8 mouse cellular contexts compared by ENCODE assay signal in genomic region chr2:151605437-151605987, GRCm38 (mm10). TPM values are rescaled to one million over a fixed set of nuclear protein-coding genes. Genes with fewer than 3 reads are reported as not detected.
DNase-seq lines count a peak whose midpoint lies in the region; ATAC-seq lines count a peak whose summit lies in the region.

No protein-coding gene starts in this region.

- H3K27ac ChIP-seq in embryonic facial prominence, embryonic 12.5 days: no peak overlapping the region
- peak overlapping the region; percentile 53; the same call in 1 of the 2 replicates for H3K27ac ChIP-seq in hindbrain, embryonic 10.5 days
- 0 out of 2 replicates have a peak overlapping the region, but pooled peaks have one; percentile 45 for H3K27ac ChIP-seq in limb, embryonic 11.5 days (replicated peaks; ENCODE audit: low read depth, low read length)
- 0 out of 2 replicates have a peak overlapping the region, but pooled peaks have one; percentile 22 for H3K27ac ChIP-seq in neural tube, embryonic 14.5 days (ENCODE audit: low read depth, low read length)

- 36% methylated on average over 11 of the region's 11 CpGs for WGBS in embryonic facial prominence, embryonic 12.5 days
- 53% methylated on average over 11 of the region's 11 CpGs for WGBS in hindbrain, embryonic 10.5 days
- WGBS in limb, embryonic 11.5 days: 51% methylated on average over 9 of the region's 11 CpGs
- WGBS in neural tube, embryonic 14.5 days: 39% methylated on average over 11 of the region's 11 CpGs

- no peak for ATAC-seq in embryonic facial prominence, embryonic 12.5 days (ENCODE audit: insufficient number of reproducible peaks, insufficient read depth, low FRiP score, low TSS enrichment)
- ATAC-seq in limb, embryonic 11.5 days (ENCODE audit: insufficient number of reproducible peaks, low FRiP score, low TSS enrichment, low read depth): peak; percentile 86
- ATAC-seq in neural tube, embryonic 14.5 days (ENCODE audit: low read depth): peak; percentile 63

- no peak overlapping the region for H3K4me3 ChIP-seq in embryonic facial prominence, embryonic 12.5 days
- H3K4me3 ChIP-seq in hindbrain, embryonic 10.5 days: no peak overlapping the region
- H3K4me3 ChIP-seq in limb, embryonic 11.5 days (ENCODE audit: low read depth, low read length): no peak overlapping the region
- no peak overlapping the region for H3K4me3 ChIP-seq in neural tube, embryonic 14.5 days (ENCODE audit: low read depth, low read length)

- 0 out of 2 replicates have a peak, but pooled peaks cover 10% of the 10 kb centered on the region for H3K4me1 ChIP-seq in embryonic facial prominence, embryonic 12.5 days
- H3K4me1 ChIP-seq in hindbrain, embryonic 10.5 days (replicated peaks): peaks cover 54% of the 10 kb centered on the region
- 0 out of 2 replicates have a peak, but pooled peaks cover 3% of the 10 kb centered on the region for H3K4me1 ChIP-seq in limb, embryonic 11.5 days (ENCODE audit: control insufficient read depth, insufficient read depth, low read length)
- peaks cover 29% of the 10 kb centered on the region for H3K4me1 ChIP-seq in neural tube, embryonic 14.5 days (ENCODE audit: control insufficient read depth, insufficient read depth, low read length)

- 0 out of 2 replicates have a peak overlapping the region, but pooled peaks have one; percentile 4 for H3K4me2 ChIP-seq in embryonic facial prominence, embryonic 12.5 days (replicated peaks)
- H3K4me2 ChIP-seq in limb, embryonic 11.5 days (ENCODE audit: low read depth, severe bottlenecking): 0 out of 2 replicates have a peak overlapping the region, but pooled peaks have one; percentile 5
- no peak overlapping the region for H3K4me2 ChIP-seq in neural tube, embryonic 14.5 days (ENCODE audit: low read depth, low read length)

- H3K9ac ChIP-seq in embryonic facial prominence, embryonic 12.5 days: no peak overlapping the region
- H3K9ac ChIP-seq in limb, embryonic 11.5 days (ENCODE audit: low read length): no peak overlapping the region
- H3K9ac ChIP-seq in neural tube, embryonic 14.5 days (replicated peaks; ENCODE audit: low read depth, low read length): no peak overlapping the region

- H3K36me3 ChIP-seq in embryonic facial prominence, embryonic 12.5 days: no peaks in the 10 kb centered on the region
- no peaks in the 10 kb centered on the region for H3K36me3 ChIP-seq in hindbrain, embryonic 10.5 days
- H3K36me3 ChIP-seq in limb, embryonic 11.5 days (ENCODE audit: control insufficient read depth, insufficient read depth, low read length): no peaks in the 10 kb centered on the region
- H3K36me3 ChIP-seq in neural tube, embryonic 14.5 days (ENCODE audit: control insufficient read depth, insufficient read depth, low read length): no peaks in the 10 kb centered on the region

- no peaks in the 10 kb centered on the region for H3K27me3 ChIP-seq in embryonic facial prominence, embryonic 12.5 days
- H3K27me3 ChIP-seq in hindbrain, embryonic 10.5 days (ENCODE audit: insufficient read depth, poor library complexity, severe bottlenecking): no peaks in the 10 kb centered on the region
- H3K27me3 ChIP-seq in limb, embryonic 11.5 days (ENCODE audit: control insufficient read depth, insufficient read depth, low read length): no peaks in the 10 kb centered on the region
- H3K27me3 ChIP-seq in neural tube, embryonic 14.5 days (ENCODE audit: control insufficient read depth, insufficient read depth, low read length): no peaks in the 10 kb centered on the region

- no peaks in the 10 kb centered on the region for H3K9me3 ChIP-seq in embryonic facial prominence, embryonic 12.5 days
- H3K9me3 ChIP-seq in hindbrain, embryonic 10.5 days: no peaks in the 10 kb centered on the region
- H3K9me3 ChIP-seq in limb, embryonic 11.5 days (ENCODE audit: control insufficient read depth, low read length): no peaks in the 10 kb centered on the region
- H3K9me3 ChIP-seq in neural tube, embryonic 14.5 days (ENCODE audit: control insufficient read depth, low read length): no peaks in the 10 kb centered on the region

- DNase-seq in 3134 (ENCODE audit: extremely low read depth, insufficient read length, low spot score) (peak; percentile 79), ES-CJ7 (ENCODE audit: low read depth, low spot score) (peak; percentile 34)
- peak; percentile 25 for DNase-seq in hindbrain, embryonic 10.5 days (ENCODE audit: low spot score)
- DNase-seq in limb, embryonic 11.5 days (ENCODE audit: low spot score): peak; percentile 69
- DNase-seq in ovary, postnatal 36 days (ENCODE audit: low spot score): no peak
- no peak for DNase-seq in ovary, adult 18-20 months (ENCODE audit: low spot score)

RNA-seq across cellular contexts. Expression of gene Snph, which starts 26.9 kb away (rescaled TPM):
- 1.2 and 1.9 TPM in 2 replicates for polyA plus RNA-seq in embryonic facial prominence, embryonic 12.5 days (2016; fragmentation: Nextera tagmentation; extraction: Ambion mirVana)
- 1.0 and 2.6 TPM in 2 replicates for polyA plus RNA-seq in hindbrain, embryonic 10.5 days (2016; fragmentation: Nextera tagmentation; extraction: Ambion mirVana)
- polyA plus RNA-seq in limb, embryonic 11.5 days (2014; fragmentation: Nextera tagmentation; extraction: Ambion mirVana): 0.06 and 0.21 TPM in 2 replicates
- 29.7 and 33.1 TPM in 2 replicates for polyA plus RNA-seq in neural tube, embryonic 14.5 days (2014; fragmentation: Nextera tagmentation; extraction: Ambion mirVana)

RNA-seq across cellular contexts. Expression of gene Sdcbp2, which starts 33.1 kb away (rescaled TPM):
- 0.59 and 1.0 TPM in 2 replicates for polyA plus RNA-seq in embryonic facial prominence, embryonic 12.5 days (2016; fragmentation: Nextera tagmentation; extraction: Ambion mirVana)
- polyA plus RNA-seq in hindbrain, embryonic 10.5 days (2016; fragmentation: Nextera tagmentation; extraction: Ambion mirVana): 0.67 and 0.97 TPM in 2 replicates
- polyA plus RNA-seq in limb, embryonic 11.5 days (2014; fragmentation: Nextera tagmentation; extraction: Ambion mirVana): 0.48 and 0.84 TPM in 2 replicates
- polyA plus RNA-seq in neural tube, embryonic 14.5 days (2014; fragmentation: Nextera tagmentation; extraction: Ambion mirVana): 0.72 and 1.1 TPM in 2 replicates

Comparison
In these comparisons a context has a peak if more than half of its experiments do, and no peak if none do; other contexts are left out.
1. DNase-seq: peak in 3134 (single experiment), ES-CJ7 (single experiment), hindbrain, embryonic 10.5 days (single experiment) and limb, embryonic 11.5 days (single experiment); none in ovary, postnatal 36 days (single experiment) and ovary, adult 18-20 months (single experiment).